Mouse (Mus musculus) heart, embryonic 13.5 days (tissue): ENCODE measurements around the gene Arhgap31. TPM values are rescaled to one million over a fixed set of nuclear protein-coding genes. Genes with fewer than 3 reads are reported as not detected.
A peak's percentile ranks its signal among the peaks of the same experiment; 100 is the strongest.

Experiments used
- ATAC-seq: fragments of 200-750 bp; cut with Nextera tagmentation; 2 replicates; pipeline ENCODE4 v1.8.0; 2017; ENCODE audit warnings: moderate TSS enrichment; ENCODE audit not compliant: insufficient number of reproducible peaks, low FRiP score, low TSS enrichment; ENCODE audit errors: extremely low read depth
- H3K27ac ChIP-seq: fragments of 300-500 bp; sonication (generic); replicated peaks from 2 replicates; pipeline ENCODE4 v1.5.1; 2015; ENCODE audit warnings: moderate library complexity, mild to moderate bottlenecking, inconsistent platforms
- H3K27me3 ChIP-seq: fragments of 300-500 bp; sonication (generic); replicated peaks from 2 replicates; pipeline ENCODE4 v1.6.1; 2015; ENCODE audit warnings: mild to moderate bottlenecking, inconsistent platforms
- H3K36me3 ChIP-seq: fragments of 300-500 bp; sonication (generic); 2 replicates; pipeline ENCODE4 v1.6.1; 2015; ENCODE audit warnings: mild to moderate bottlenecking, inconsistent platforms
- H3K4me1 ChIP-seq: fragments of 300-500 bp; sonication (generic); 2 replicates; pipeline ENCODE4 v1.6.1; 2015; ENCODE audit warnings: inconsistent platforms
- H3K4me2 ChIP-seq: fragments of 300-500 bp; sonication (generic); 2 replicates; pipeline ENCODE4 v1.6.1; 2015; ENCODE audit warnings: inconsistent platforms, mild to moderate bottlenecking, moderate library complexity
- H3K4me3 ChIP-seq: fragments of 300-500 bp; sonication (generic); 2 replicates; pipeline ENCODE4 v1.5.1; 2015; ENCODE audit warnings: moderate library complexity, mild to moderate bottlenecking, inconsistent platforms
- H3K9ac ChIP-seq: fragments of 300-500 bp; sonication (generic); 2 replicates; pipeline ENCODE4 v1.6.1; 2015; ENCODE audit warnings: inconsistent platforms, mild to moderate bottlenecking, moderate library complexity
- H3K9me3 ChIP-seq: fragments of 300-500 bp; sonication (generic); 2 replicates; pipeline ENCODE4 v1.6.1; 2016; ENCODE audit warnings: inconsistent platforms
- WGBS: fragments of 180-500 bp; shearing (Covaris S2); methylation state at CpG from one replicate; pipeline ENCODE4 v1.1.7; 2015; ENCODE audit warnings: mixed read lengths; 5-methylcytosine and 5-hydroxymethylcytosine counted together
- polyA plus RNA-seq: library from polyadenylated mRNA; unstranded; fragments of >200 nt; fragmentation: Nextera tagmentation; extraction: Ambion mirVana; gene quantifications from 2 replicates; pipeline ENCODE4 v1.2.1, GENCODE M21; 2015

The Arhgap31 gene
- polyA plus RNA-seq, 1 experiment from 2014 or later = 27.9 TPM

DNA sequence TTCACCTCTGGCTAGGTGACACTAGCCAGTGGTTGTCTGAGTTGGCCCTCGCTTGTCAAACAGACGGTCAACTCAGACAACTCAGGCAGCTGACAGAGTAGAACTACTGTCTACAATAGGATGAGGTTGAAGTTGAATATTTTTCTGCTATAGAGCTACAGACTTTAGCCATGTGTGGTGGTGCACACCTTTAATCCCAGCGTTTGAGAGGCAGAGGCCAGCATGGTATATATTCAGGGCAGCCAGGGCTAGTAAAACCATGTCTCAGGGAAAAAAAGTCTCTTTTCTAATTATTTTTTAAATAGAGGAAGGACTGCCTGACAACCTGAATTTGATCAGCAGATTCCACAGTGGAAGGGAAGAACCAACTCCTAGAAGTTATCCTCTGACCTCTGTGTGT lies 10.8 kb downstream of the Arhgap31 start:
- H3K27me3 ChIP-seq = no peaks in the 10 kb centered on the region
- H3K36me3 ChIP-seq = peaks cover 33% of the 10 kb centered on the region
- peak overlapping the region; percentile 84 for H3K27ac ChIP-seq
- H3K9me3 ChIP-seq = no peaks in the 10 kb centered on the region
- H3K4me1 ChIP-seq = peaks cover 91% of the 10 kb centered on the region
- peak overlapping the region; percentile 43 for H3K4me2 ChIP-seq
- H3K9ac ChIP-seq = peak overlapping the region; percentile 41
- 56% methylated on average over 3 of the region's 3 CpGs for WGBS
- peak overlapping the region; percentile 3; the same call in 1 of the 2 replicates for H3K4me3 ChIP-seq
- ATAC-seq = no peak

GRCm38 (mm10) chr16:38701492-38702185 lies 11.4 kb downstream of the Arhgap31 start:
- H3K4me3 ChIP-seq = peak overlapping the region; percentile 3; the same call in 1 of the 2 replicates
- peaks cover 33% of the 10 kb centered on the region for H3K36me3 ChIP-seq
- H3K4me2 ChIP-seq = peak overlapping the region; percentile 43
- no peak for ATAC-seq
- no peaks in the 10 kb centered on the region for H3K9me3 ChIP-seq
- 22% methylated on average over 9 of the region's 9 CpGs for WGBS
- peak overlapping the region; percentile 84 for H3K27ac ChIP-seq
- peaks cover 85% of the 10 kb centered on the region for H3K4me1 ChIP-seq
- peak overlapping the region; percentile 41 for H3K9ac ChIP-seq
- no peaks in the 10 kb centered on the region for H3K27me3 ChIP-seq

DNA sequence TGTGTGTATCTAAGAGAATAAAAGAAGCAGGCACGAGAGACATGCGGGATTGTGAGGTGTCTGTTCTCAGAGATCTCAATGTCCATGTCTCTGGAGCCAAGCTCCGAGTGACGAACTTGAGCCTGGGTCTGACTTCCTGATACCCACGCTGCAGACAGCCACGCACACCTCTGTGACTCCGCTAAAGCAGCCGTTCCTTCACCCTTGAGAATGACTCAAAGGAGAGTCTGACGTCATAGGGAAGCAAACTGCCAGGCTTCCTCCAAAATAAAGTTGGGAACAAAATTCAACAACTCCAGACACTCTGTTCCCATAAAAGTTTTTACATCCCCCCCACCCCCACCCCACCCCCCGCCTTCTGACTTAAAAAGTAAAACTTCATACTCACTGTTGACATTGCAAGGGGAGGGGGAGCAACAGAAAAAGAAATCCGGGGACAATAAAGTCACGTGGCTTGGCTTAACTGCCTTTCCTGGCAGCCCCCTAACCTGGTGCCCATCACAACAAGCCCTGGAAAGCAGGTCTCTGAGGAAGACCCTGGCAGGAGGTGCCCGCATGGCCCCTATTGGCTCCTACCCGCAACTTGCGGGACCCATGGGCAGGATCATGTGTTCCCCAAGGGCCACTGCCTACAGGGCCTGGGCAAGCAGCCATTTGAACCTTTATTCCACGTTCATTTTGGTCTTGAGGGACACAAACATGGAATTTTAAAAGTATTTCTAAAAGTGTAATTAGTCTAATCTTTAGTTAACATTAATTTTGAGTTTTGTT lies 12.5 kb downstream of the Arhgap31 start:
- Histone ChIP-seq H3K36me3 (peaks cover 30% of the 10 kb centered on the region), H3K9me3 (no peaks in the 10 kb centered on the region), H3K4me1 (peaks cover 81% of the 10 kb centered on the region), H3K27me3 (no peaks in the 10 kb centered on the region), H3K27ac (peak overlapping the region; percentile 46), H3K4me2 (peak overlapping the region; percentile 6), H3K9ac (no peak overlapping the region), H3K4me3 (no peak overlapping the region)
- ATAC-seq = peak; percentile 33; the same call in 1 of the 2 replicates
- WGBS = 50% methylated on average over 16 of the region's 16 CpGs

DNA sequence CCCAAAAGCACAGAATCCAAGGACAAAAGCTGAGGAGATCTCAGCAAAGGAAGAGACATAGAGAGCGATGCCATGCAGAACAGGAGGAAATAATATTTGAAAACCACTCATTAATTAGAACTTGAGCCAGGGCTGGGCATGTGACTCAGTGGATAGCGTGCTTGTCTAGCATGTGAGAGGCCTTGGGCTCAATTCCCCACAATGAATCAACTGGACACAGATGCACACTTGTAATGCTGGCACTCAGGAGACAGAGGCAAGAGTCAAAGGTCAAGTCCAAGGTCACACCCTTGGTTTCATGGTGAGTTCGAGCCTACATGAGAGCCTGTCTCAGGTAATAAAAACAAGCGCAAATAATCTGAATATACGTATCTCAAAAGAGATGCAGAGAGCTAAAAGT lies 15.5 kb downstream of the Arhgap31 start:
- Histone ChIP-seq H3K4me1 (peaks cover 81% of the 10 kb centered on the region), H3K9me3 (no peaks in the 10 kb centered on the region), H3K27me3 (no peaks in the 10 kb centered on the region), H3K36me3 (peaks cover 48% of the 10 kb centered on the region), H3K27ac (no peak overlapping the region), H3K4me3 (no peak overlapping the region), H3K9ac (no peak overlapping the region), H3K4me2 (no peak overlapping the region)
- no peak for ATAC-seq
- 83% methylated on average over 5 of the region's 5 CpGs for WGBS

- H3K27ac ChIP-seq = no peak overlapping the region
- ATAC-seq = no peak
- H3K9me3 ChIP-seq = no peaks in the 10 kb centered on the region
- H3K27me3 ChIP-seq = no peaks in the 10 kb centered on the region
- H3K36me3 ChIP-seq = peaks cover 62% of the 10 kb centered on the region
- no peak overlapping the region for H3K4me3 ChIP-seq
- no peak overlapping the region for H3K9ac ChIP-seq
- H3K4me2 ChIP-seq = no peak overlapping the region
- 74% methylated on average over 5 of the region's 5 CpGs for WGBS
- H3K4me1 ChIP-seq = peaks cover 73% of the 10 kb centered on the region
Observed at GRCm38 (mm10) chr16:38695557-38695956, 17.5 kb downstream of the Arhgap31 start.

DNA sequence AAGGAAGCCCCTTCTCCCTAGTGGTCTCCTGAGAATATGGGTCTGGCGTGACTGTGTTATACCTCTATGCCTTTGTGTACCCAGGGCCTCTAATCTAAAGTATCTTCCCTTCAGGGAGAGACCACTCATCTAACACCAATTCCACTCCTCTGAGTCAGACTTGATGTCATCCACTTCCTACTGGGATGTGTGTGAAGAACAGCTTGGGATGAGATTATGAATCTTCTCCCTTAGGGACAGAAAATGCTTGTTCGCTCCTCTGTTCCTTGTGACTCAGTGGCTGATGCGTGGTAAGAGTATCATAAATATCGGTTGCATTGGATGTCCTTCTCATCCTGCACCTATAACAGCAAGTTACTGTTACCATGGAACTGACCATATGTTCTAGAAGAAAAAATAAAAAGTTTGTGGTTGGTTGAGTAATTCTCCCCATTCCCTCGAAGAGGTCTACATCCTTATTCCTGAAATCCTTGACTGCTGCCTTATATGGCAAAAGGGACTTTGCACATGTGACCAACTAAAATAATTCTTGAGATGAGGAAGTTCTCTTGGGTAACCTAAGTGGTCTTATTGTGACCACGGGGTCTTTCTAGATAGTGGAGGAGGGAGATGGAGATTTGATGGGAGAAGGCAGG lies 18.1 kb downstream of the Arhgap31 start:
- H3K4me2 ChIP-seq = no peak overlapping the region
- 78% methylated on average over 6 of the region's 6 CpGs for WGBS
- H3K27me3 ChIP-seq = no peaks in the 10 kb centered on the region
- ATAC-seq = no peak
- H3K27ac ChIP-seq = no peak overlapping the region
- peaks cover 73% of the 10 kb centered on the region for H3K4me1 ChIP-seq
- no peak overlapping the region for H3K9ac ChIP-seq
- H3K9me3 ChIP-seq = no peaks in the 10 kb centered on the region
- H3K4me3 ChIP-seq = no peak overlapping the region
- peaks cover 65% of the 10 kb centered on the region for H3K36me3 ChIP-seq

DNA sequence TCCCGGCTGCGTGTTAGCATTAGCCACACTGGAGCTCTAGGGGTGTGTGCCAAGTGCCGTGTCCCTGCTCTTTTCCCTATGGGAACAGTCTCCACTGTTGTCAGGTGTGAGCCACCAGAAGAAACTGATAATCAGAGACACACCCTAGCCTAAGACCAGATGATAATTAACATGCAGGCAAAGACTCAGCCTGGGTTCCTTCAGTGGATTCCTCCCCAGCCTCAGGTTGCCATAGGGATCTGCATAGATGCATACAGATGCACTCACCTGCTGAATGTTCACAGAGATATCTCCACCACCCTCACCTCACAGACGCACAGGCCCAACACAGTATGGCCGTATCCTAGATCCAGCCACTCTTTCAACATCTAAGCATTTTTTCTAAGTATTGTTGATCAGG lies 22.6 kb downstream of the Arhgap31 start:
- Histone ChIP-seq H3K9me3 (no peaks in the 10 kb centered on the region), H3K4me3 (no peak overlapping the region), H3K36me3 (peaks cover 62% of the 10 kb centered on the region), H3K27me3 (no peaks in the 10 kb centered on the region), H3K27ac (peak overlapping the region; percentile 81), H3K4me1 (peaks cover 79% of the 10 kb centered on the region), H3K4me2 (0 out of 2 replicates have a peak overlapping the region, but pooled peaks have one; percentile 2), H3K9ac (peak overlapping the region; percentile 5; the same call in 1 of the 2 replicates)
- ATAC-seq = no peak
- 78% methylated on average over 5 of the region's 5 CpGs for WGBS

DNA sequence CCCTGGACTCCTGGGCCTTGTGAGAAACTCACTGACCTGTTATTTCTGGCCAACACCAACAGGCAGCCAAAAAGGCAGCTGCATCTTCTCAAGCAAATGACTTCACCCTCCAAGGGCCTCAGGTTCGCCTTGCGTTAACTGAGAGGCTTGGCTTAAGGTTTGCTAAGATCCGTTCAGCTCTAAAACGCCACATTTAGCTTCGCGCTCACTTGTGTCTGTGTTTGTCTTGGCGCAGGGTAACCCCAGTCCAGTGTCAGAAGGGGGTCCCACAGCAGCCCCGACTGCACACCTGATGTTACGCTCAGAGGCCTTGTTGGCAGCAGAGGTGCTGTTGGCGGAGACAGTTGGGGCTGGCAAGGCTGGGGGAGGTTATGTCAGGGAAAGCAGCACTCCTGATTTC lies 23.3 kb downstream of the Arhgap31 start:
- ATAC-seq = peak; percentile 23; the same call in 1 of the 2 replicates
- peaks cover 72% of the 10 kb centered on the region for H3K4me1 ChIP-seq
- no peaks in the 10 kb centered on the region for H3K9me3 ChIP-seq
- peak overlapping the region; percentile 5 for H3K9ac ChIP-seq
- 65% methylated on average over 10 of the region's 10 CpGs for WGBS
- peaks cover 61% of the 10 kb centered on the region for H3K36me3 ChIP-seq
- peak overlapping the region; percentile 2; the same call in 1 of the 2 replicates for H3K4me2 ChIP-seq
- no peaks in the 10 kb centered on the region for H3K27me3 ChIP-seq
- H3K4me3 ChIP-seq = no peak overlapping the region
- peak overlapping the region; percentile 81 for H3K27ac ChIP-seq

DNA sequence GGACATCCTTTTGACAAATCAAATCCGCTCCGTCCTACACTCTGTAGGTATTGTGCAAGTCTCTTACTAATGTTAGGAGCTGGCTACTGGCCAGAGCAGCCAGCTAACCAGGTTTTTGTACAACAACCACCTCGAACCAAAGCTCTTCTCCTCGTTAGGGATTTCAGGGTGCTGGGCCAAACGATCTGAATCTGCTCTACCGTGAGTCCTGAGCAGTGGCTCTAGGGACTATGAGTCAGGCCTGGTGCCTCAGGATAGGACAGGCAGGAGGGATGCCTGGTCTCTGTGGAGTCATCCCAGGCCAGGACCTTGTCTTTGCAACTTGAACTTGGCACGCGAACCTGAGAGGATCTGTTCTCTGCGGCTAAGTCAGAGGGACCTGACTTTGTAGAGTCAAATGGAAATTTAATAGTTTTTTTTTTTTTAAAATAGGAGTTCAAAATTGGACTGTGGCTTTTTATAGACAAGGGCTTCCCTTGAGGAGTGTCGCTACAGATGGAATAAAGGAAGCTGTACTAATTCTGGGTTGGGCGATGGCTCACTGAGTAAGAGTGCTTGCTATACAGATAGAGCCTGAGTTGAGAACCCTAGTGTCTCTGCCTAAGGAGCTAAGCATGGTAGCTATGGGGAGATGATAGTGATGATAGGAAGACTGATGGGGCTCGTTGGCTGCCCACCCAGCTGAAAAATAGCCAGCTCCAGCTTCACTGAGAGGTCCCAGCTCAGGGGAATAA lies 24.4 kb downstream of the Arhgap31 start:
- no peak overlapping the region for H3K4me2 ChIP-seq
- H3K27ac ChIP-seq = peak overlapping the region; percentile 81
- H3K9me3 ChIP-seq = no peaks in the 10 kb centered on the region
- ATAC-seq = no peak
- H3K9ac ChIP-seq = peak overlapping the region; percentile 47
- 58% methylated on average over 12 of the region's 12 CpGs for WGBS
- no peaks in the 10 kb centered on the region for H3K27me3 ChIP-seq
- no peak overlapping the region for H3K4me3 ChIP-seq
- H3K4me1 ChIP-seq = peaks cover 66% of the 10 kb centered on the region
- H3K36me3 ChIP-seq = peaks cover 54% of the 10 kb centered on the region

DNA sequence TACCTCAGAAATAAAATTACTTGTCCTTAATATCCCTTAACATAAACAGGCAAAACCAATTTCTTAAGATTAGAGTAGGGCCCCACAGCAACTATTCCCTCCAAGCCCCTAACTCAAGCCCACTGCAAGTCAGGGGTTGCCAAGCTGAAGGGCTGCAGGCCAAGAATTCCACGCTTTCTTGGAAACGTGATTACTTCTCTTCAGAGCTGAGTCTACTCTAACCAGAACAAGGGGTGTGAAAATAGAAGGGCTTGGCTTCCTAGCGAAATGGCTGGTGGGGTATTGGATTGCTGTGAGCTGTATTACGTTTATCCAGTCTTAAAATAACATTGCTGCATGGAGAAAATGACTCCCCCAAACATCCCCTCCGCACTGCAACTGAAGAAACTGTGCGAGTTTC lies 25.4 kb downstream of the Arhgap31 start:
- H3K4me1 ChIP-seq = peaks cover 66% of the 10 kb centered on the region
- H3K9ac ChIP-seq = peak overlapping the region; percentile 42
- H3K36me3 ChIP-seq = peaks cover 46% of the 10 kb centered on the region
- H3K27ac ChIP-seq = peak overlapping the region; percentile 81
- H3K4me2 ChIP-seq = peak overlapping the region; percentile 28
- no peaks in the 10 kb centered on the region for H3K27me3 ChIP-seq
- no peak for ATAC-seq
- no peaks in the 10 kb centered on the region for H3K9me3 ChIP-seq
- H3K4me3 ChIP-seq = no peak overlapping the region
- WGBS = 32% methylated on average over 6 of the region's 6 CpGs

DNA sequence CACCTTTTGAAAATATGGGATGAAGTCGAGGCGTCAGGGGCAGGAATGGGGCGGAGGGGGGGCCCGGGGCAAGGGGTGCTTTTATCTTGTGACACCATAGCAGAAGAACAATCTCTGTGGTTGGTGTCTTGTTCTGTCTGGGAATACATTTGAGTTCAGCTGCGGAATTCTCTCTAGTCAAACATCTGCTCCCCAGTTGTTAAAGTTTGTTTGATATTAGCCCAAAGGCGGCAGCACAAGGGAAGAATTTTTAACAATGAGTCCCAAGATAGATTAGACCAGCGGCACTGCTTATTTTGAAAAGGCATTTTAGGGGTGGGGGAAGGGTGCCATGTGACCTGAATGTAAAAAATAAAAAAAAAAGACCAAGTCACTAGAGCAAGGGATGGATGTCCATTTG lies 30.0 kb downstream of the Arhgap31 start:
- no peak overlapping the region for H3K27ac ChIP-seq
- no peak overlapping the region for H3K9ac ChIP-seq
- no peaks in the 10 kb centered on the region for H3K27me3 ChIP-seq
- no peaks in the 10 kb centered on the region for H3K9me3 ChIP-seq
- no peak overlapping the region for H3K4me3 ChIP-seq
- ATAC-seq = no peak
- peaks cover 59% of the 10 kb centered on the region for H3K4me1 ChIP-seq
- no peak overlapping the region for H3K4me2 ChIP-seq
- 56% methylated on average over 7 of the region's 7 CpGs for WGBS
- peaks cover 20% of the 10 kb centered on the region for H3K36me3 ChIP-seq
